ENCODE assay signal across 14 mouse cellular contexts in the genomic region with DNA sequence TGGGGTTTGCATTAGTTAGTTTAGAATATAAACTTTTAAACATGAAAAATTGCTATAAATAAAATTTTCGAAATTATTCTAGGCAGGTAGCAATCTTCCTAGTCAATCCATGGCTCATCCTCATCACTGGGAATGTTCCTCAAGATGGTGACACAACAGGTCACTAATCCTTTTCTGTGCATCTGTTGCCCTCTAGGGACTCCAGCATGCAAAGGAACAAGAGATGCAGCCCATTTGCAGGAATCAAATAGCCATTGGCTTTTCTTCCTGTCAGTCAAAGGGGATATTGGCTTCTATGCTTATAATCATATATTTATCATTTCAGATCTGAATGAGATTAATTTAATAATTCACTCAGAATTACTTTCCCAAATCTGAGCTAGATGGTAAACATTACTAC.
DNase-seq lines count a peak whose midpoint lies in the region; ATAC-seq and TF ChIP-seq lines count a peak whose summit lies in the region.
"Had no signal": no experiment of that assay in that cellular context is flagged by ENCODE, and none has a peak within 500 bp of the region (broad histone marks: within the 10 kb centered on the region; RNA-seq: fewer than 3 reads in every experiment).

No protein-coding gene starts in this region.

- H3K9me3 ChIP-seq in forebrain, embryonic 10.5 days: no peaks in the 10 kb centered on the region
- H3K9me3 ChIP-seq in forebrain, embryonic 16.5 days (ENCODE audit: control insufficient read depth, low read length): no peaks in the 10 kb centered on the region
- no peaks in the 10 kb centered on the region for H3K9me3 ChIP-seq in lung, embryonic 14.5 days (ENCODE audit: low read depth, low read length)
- H3K9me3 ChIP-seq in midbrain, postnatal 0 days (ENCODE audit: low read length): no peaks in the 10 kb centered on the region
- H3K9me3 ChIP-seq in liver, embryonic 12.5 days (replicated peaks): no peaks in the 10 kb centered on the region

- peak; percentile 5; the same call in 1 of the 2 replicates for TF ChIP-seq CTCF in lung, embryonic 14.5 days (IDR thresholded peaks at IDR 0.05; ENCODE audit: low read depth)
- peak; percentile 40; the same call in 1 of the 2 replicates for TF ChIP-seq CTCF in midbrain, postnatal 0 days (IDR thresholded peaks at IDR 0.05)

- WGBS in forebrain, embryonic 10.5 days: 51% methylated on average over 1 of the region's 1 CpGs
- 26% methylated on average over 1 of the region's 1 CpGs for WGBS in forebrain, embryonic 16.5 days
- WGBS in lung, embryonic 14.5 days: 68% methylated on average over 1 of the region's 1 CpGs
- 28% methylated on average over 1 of the region's 1 CpGs for WGBS in midbrain, postnatal 0 days
- 52% methylated on average over 1 of the region's 1 CpGs for WGBS in liver, embryonic 12.5 days (ENCODE audit: insufficient replicate concordance)

- peaks cover 7% of the 10 kb centered on the region; the same call in 1 of the 2 replicates for H3K27me3 ChIP-seq in forebrain, embryonic 10.5 days (ENCODE audit: poor library complexity, severe bottlenecking)
- H3K27me3 ChIP-seq in forebrain, embryonic 16.5 days (replicated peaks; ENCODE audit: control insufficient read depth, insufficient read depth, low read length): no peaks in the 10 kb centered on the region
- no peaks in the 10 kb centered on the region for H3K27me3 ChIP-seq in lung, embryonic 14.5 days (ENCODE audit: insufficient read depth, low read length)
- no peaks in the 10 kb centered on the region for H3K27me3 ChIP-seq in midbrain, postnatal 0 days (ENCODE audit: insufficient read depth, low read length)
- no peaks in the 10 kb centered on the region for H3K27me3 ChIP-seq in liver, embryonic 12.5 days (replicated peaks)

- DNase-seq in forebrain, embryonic 10.5 days (ENCODE audit: extremely low spot score, low spot score): no peak
- no peak for DNase-seq in lung, embryonic 14.5 days
- no peak for DNase-seq in lung, postnatal 36 days
- peak; percentile 5 for DNase-seq in NIH3T3 (ENCODE audit: low read depth)
- peak; percentile 62 for DNase-seq in midbrain, postnatal 0 days (ENCODE audit: low spot score)
- DNase-seq: kidney, postnatal 10 days; layer of hippocampus, adult 9-11 months; left cerebral cortex, postnatal 4 days; lung, postnatal 4 days; right cerebral cortex, postnatal 25 days had no signal

- H3K9ac ChIP-seq in forebrain, embryonic 16.5 days (replicated peaks; ENCODE audit: low read depth, low read length): no peak overlapping the region
- H3K9ac ChIP-seq in lung, embryonic 14.5 days: no peak overlapping the region
- no peak overlapping the region for H3K9ac ChIP-seq in midbrain, postnatal 0 days (replicated peaks; ENCODE audit: low read length, poor library complexity, severe bottlenecking)
- no peak overlapping the region for H3K9ac ChIP-seq in liver, embryonic 12.5 days
- H3K9ac ChIP-seq: liver, embryonic 14.5 days had no signal

- peaks cover 20% of the 10 kb centered on the region for H3K4me1 ChIP-seq in forebrain, embryonic 10.5 days
- H3K4me1 ChIP-seq in forebrain, embryonic 16.5 days (replicated peaks; ENCODE audit: control insufficient read depth, insufficient read depth, low read length): peaks cover 7% of the 10 kb centered on the region; the same call in 1 of the 2 replicates
- H3K4me1 ChIP-seq in lung, embryonic 14.5 days (ENCODE audit: insufficient read depth): no peaks in the 10 kb centered on the region
- no peaks in the 10 kb centered on the region for H3K4me1 ChIP-seq in midbrain, postnatal 0 days (ENCODE audit: insufficient read depth, low read length)
- H3K4me1 ChIP-seq in liver, embryonic 12.5 days: no peaks in the 10 kb centered on the region

- peak overlapping the region; percentile 66; the same call in 1 of the 2 replicates for H3K27ac ChIP-seq in forebrain, embryonic 10.5 days
- no peak overlapping the region for H3K27ac ChIP-seq in forebrain, embryonic 16.5 days (ENCODE audit: low read length)
- H3K27ac ChIP-seq in lung, embryonic 14.5 days (ENCODE audit: low read depth): no peak overlapping the region
- no peak overlapping the region for H3K27ac ChIP-seq in midbrain, postnatal 0 days (ENCODE audit: low read depth, low read length)
- H3K27ac ChIP-seq in liver, embryonic 12.5 days: no peak overlapping the region
- H3K27ac ChIP-seq: liver, embryonic 14.5 days had no signal

- no peak for ATAC-seq in forebrain, embryonic 16.5 days
- ATAC-seq in lung, embryonic 14.5 days (ENCODE audit: insufficient read depth): no peak
- ATAC-seq in midbrain, postnatal 0 days (ENCODE audit: low FRiP score): no peak
- ATAC-seq in inflammation-experienced regulatory T-cells, adult 6 months: no peak
- no peak for ATAC-seq in liver, embryonic 12.5 days

- H3K36me3 ChIP-seq in forebrain, embryonic 10.5 days (replicated peaks): no peaks in the 10 kb centered on the region
- H3K36me3 ChIP-seq in forebrain, embryonic 16.5 days (ENCODE audit: control insufficient read depth, insufficient read depth): no peaks in the 10 kb centered on the region
- no peaks in the 10 kb centered on the region for H3K36me3 ChIP-seq in lung, embryonic 14.5 days (ENCODE audit: insufficient read depth)
- H3K36me3 ChIP-seq in midbrain, postnatal 0 days (ENCODE audit: insufficient read depth, low read length): no peaks in the 10 kb centered on the region
- no peaks in the 10 kb centered on the region for H3K36me3 ChIP-seq in liver, embryonic 12.5 days

- H3K4me3 ChIP-seq in forebrain, embryonic 10.5 days: no peak overlapping the region
- H3K4me3 ChIP-seq in forebrain, embryonic 16.5 days (replicated peaks; ENCODE audit: low read length): no peak overlapping the region
- H3K4me3 ChIP-seq in lung, embryonic 14.5 days (ENCODE audit: low read depth, low read length): no peak overlapping the region
- H3K4me3 ChIP-seq in midbrain, postnatal 0 days (ENCODE audit: low read depth, low read length): no peak overlapping the region
- no peak overlapping the region for H3K4me3 ChIP-seq in liver, embryonic 12.5 days

- no peak overlapping the region for H3K4me2 ChIP-seq in forebrain, embryonic 16.5 days (ENCODE audit: low read length)
- no peak overlapping the region for H3K4me2 ChIP-seq in lung, embryonic 14.5 days
- H3K4me2 ChIP-seq in midbrain, postnatal 0 days (ENCODE audit: low read depth, low read length, poor library complexity, severe bottlenecking): no peak overlapping the region
- no peak overlapping the region for H3K4me2 ChIP-seq in liver, embryonic 12.5 days

Comparison
In these comparisons a context has a peak if more than half of its experiments do, and no peak if none do; other contexts are left out.
1. DNase-seq: peak in NIH3T3 (single experiment) and midbrain, postnatal 0 days (single experiment); none in forebrain, embryonic 10.5 days (single experiment), lung, embryonic 14.5 days (single experiment) and lung, postnatal 36 days (single experiment).